ENCODE assay signal across 10 mouse cellular contexts in genomic region chr3:37556412-37557113, GRCm38 (mm10).
A peak's percentile ranks its signal among the peaks of the same experiment; 100 is the strongest.
DNase-seq lines count a peak whose midpoint lies in the region; ATAC-seq and TF ChIP-seq lines count a peak whose summit lies in the region.
"Had no signal": no experiment of that assay in that cellular context is flagged by ENCODE, and none has a peak within 500 bp of the region (broad histone marks: within the 10 kb centered on the region; RNA-seq: fewer than 3 reads in every experiment).

No protein-coding gene starts in this region.

- TF ChIP-seq POLR2A in liver, adult 2 months (IDR thresholded peaks at IDR 0.05; ENCODE audit: extremely low read depth, insufficient read depth, low read length) = no peak
- peak; percentile 2; the same call in 1 of the 2 replicates for TF ChIP-seq POLR2A in embryonic fibroblast, embryonic 13.5 days (IDR thresholded peaks at IDR 0.05; ENCODE audit: low read depth, low read length)
- no peak for TF ChIP-seq POLR2A in small intestine, adult 2 months (IDR thresholded peaks at IDR 0.05; ENCODE audit: low read depth, low read length)

- TF ChIP-seq CTCF in liver, adult 2 months (IDR thresholded peaks at IDR 0.05; ENCODE audit: low read depth, low read length) = no peak
- TF ChIP-seq CTCF in embryonic fibroblast, embryonic 13.5 days (IDR thresholded peaks at IDR 0.05; ENCODE audit: borderline replicate concordance, insufficient read depth, low read length) = no peak
- no peak for TF ChIP-seq CTCF in small intestine, adult 2 months (IDR thresholded peaks at IDR 0.05; ENCODE audit: extremely low read depth, insufficient read length, insufficient replicate concordance, low read depth, low read length)

- H3K4me1 ChIP-seq in liver, adult 2 months (ENCODE audit: control insufficient read depth, insufficient read depth, low read length) = no peaks in the 10 kb centered on the region
- H3K4me1 ChIP-seq in embryonic fibroblast, embryonic 13.5 days (ENCODE audit: control insufficient read depth, insufficient read depth, low read length) = peaks cover 8% of the 10 kb centered on the region; the same call in 1 of the 2 replicates
- peaks cover 24% of the 10 kb centered on the region for H3K4me1 ChIP-seq in kidney, embryonic 15.5 days
- 0 out of 2 replicates have a peak, but pooled peaks cover 2% of the 10 kb centered on the region for H3K4me1 ChIP-seq in small intestine, adult 2 months (ENCODE audit: control insufficient read depth, insufficient read depth, insufficient read length, low read length)

- H3K27me3 ChIP-seq in liver, adult 2 months (ENCODE audit: control insufficient read depth, insufficient read depth, low read length) = no peaks in the 10 kb centered on the region
- no peaks in the 10 kb centered on the region for H3K27me3 ChIP-seq in kidney, embryonic 15.5 days
- H3K27me3 ChIP-seq in small intestine, adult 2 months (ENCODE audit: control insufficient read depth, insufficient read depth, low read length) = no peaks in the 10 kb centered on the region
- H3K27me3 ChIP-seq: Patski had no signal

- H3K36me3 ChIP-seq in liver, adult 2 months (ENCODE audit: control insufficient read depth, insufficient read depth, low read length) = no peaks in the 10 kb centered on the region
- H3K36me3 ChIP-seq in kidney, embryonic 15.5 days = no peaks in the 10 kb centered on the region
- peaks cover 2% of the 10 kb centered on the region; the same call in 1 of the 2 replicates for H3K36me3 ChIP-seq in small intestine, adult 2 months (ENCODE audit: control insufficient read depth, insufficient read depth, low read length)

- H3K79me2 ChIP-seq in liver, adult 2 months (ENCODE audit: control insufficient read depth, insufficient read depth, low read length) = no peaks in the 10 kb centered on the region

- no peak overlapping the region for H3K4me3 ChIP-seq in liver, adult 2 months (ENCODE audit: insufficient read depth, low read depth, low read length)
- H3K4me3 ChIP-seq in embryonic fibroblast, embryonic 13.5 days (ENCODE audit: insufficient read depth, low read length) = no peak overlapping the region
- H3K4me3 ChIP-seq in kidney, embryonic 15.5 days (replicated peaks) = no peak overlapping the region
- H3K4me3 ChIP-seq in small intestine, adult 2 months (ENCODE audit: low read depth, low read length) = no peak overlapping the region

- ATAC-seq in kidney, embryonic 15.5 days (replicated peaks; ENCODE audit: low FRiP score) = peak; percentile 78
- ATAC-seq: Patski had no signal

- peak overlapping the region; percentile 17 for H3K4me2 ChIP-seq in kidney, embryonic 15.5 days

- DNase-seq in liver, adult 2 months (ENCODE audit: extremely low read depth, low read depth, low spot score) = peak; percentile 6
- DNase-seq in liver (no peak), MN1 (ENCODE audit: low spot score) (no peak)
- DNase-seq in cerebellum, postnatal 10 days = no peak
- no peak for DNase-seq in ovary, adult 18-20 months (ENCODE audit: low spot score)
- DNase-seq: cerebellum, adult 9-10 months had no signal

- WGBS in liver, adult 2 months = 74% methylated on average over 7 of the region's 7 CpGs
- WGBS in kidney, embryonic 15.5 days = 11% methylated on average over 7 of the region's 7 CpGs
- WGBS in small intestine, adult 2 months = 47% methylated on average over 7 of the region's 7 CpGs

- no peak overlapping the region for H3K9ac ChIP-seq in liver, adult 2 months (ENCODE audit: low read depth, low read length)
- no peak overlapping the region for H3K9ac ChIP-seq in kidney, embryonic 15.5 days

- H3K9me3 ChIP-seq in kidney, embryonic 15.5 days (replicated peaks) = no peaks in the 10 kb centered on the region

- H3K27ac ChIP-seq in liver, adult 2 months (replicated peaks; ENCODE audit: insufficient read depth, low read depth, low read length) = no peak overlapping the region
- peak overlapping the region; percentile 82 for H3K27ac ChIP-seq in embryonic fibroblast, embryonic 13.5 days (ENCODE audit: insufficient read depth, low read length)
- H3K27ac ChIP-seq in kidney, embryonic 15.5 days = peak overlapping the region; percentile 94
- peak overlapping the region; percentile 37; the same call in 1 of the 2 replicates for H3K27ac ChIP-seq in small intestine, adult 2 months (ENCODE audit: insufficient read depth, low read depth, low read length)
